ENCODE assay signal across 8 mouse cellular contexts in genomic region chr5:150232159-150233150, GRCm38 (mm10).
A peak's percentile ranks its signal among the peaks of the same experiment; 100 is the strongest.
DNase-seq lines count a peak whose midpoint lies in the region; ATAC-seq and TF ChIP-seq lines count a peak whose summit lies in the region.

No protein-coding gene starts in this region.

- no peak for TF ChIP-seq CTCF in forebrain, postnatal 0 days (IDR thresholded peaks at IDR 0.05; ENCODE audit: low read depth)
- peak; percentile 43 for TF ChIP-seq CTCF in lung, postnatal 0 days (IDR thresholded peaks at IDR 0.05)

- H3K4me2 ChIP-seq in forebrain, postnatal 0 days (ENCODE audit: low read depth) = peak overlapping the region; percentile 5; the same call in 1 of the 2 replicates
- 0 out of 2 replicates have a peak overlapping the region, but pooled peaks have one; percentile 14 for H3K4me2 ChIP-seq in intestine, embryonic 16.5 days (ENCODE audit: low read depth, low read length)
- H3K4me2 ChIP-seq in lung, postnatal 0 days (replicated peaks; ENCODE audit: low read depth, low read length) = no peak overlapping the region

- DNase-seq in kidney, adult 18-20 months = peak; percentile 11
- DNase-seq in kidney, adult 11 months = no peak
- DNase-seq in adrenal gland, postnatal 14 days = peak; percentile 65
- DNase-seq in forebrain, postnatal 0 days = peak; percentile 34
- DNase-seq in lung, postnatal 0 days (ENCODE audit: low spot score) = peak; percentile 39
- DNase-seq in retina, postnatal 7 days (ENCODE audit: low read depth, low spot score) = peak; percentile 42
- no peak for DNase-seq in urinary bladder, adult 18-20 months (ENCODE audit: low spot score in 2 of 2)

- no peaks in the 10 kb centered on the region for H3K36me3 ChIP-seq in forebrain, postnatal 0 days (ENCODE audit: insufficient read depth)
- no peaks in the 10 kb centered on the region for H3K36me3 ChIP-seq in intestine, embryonic 16.5 days (ENCODE audit: control insufficient read depth, insufficient read depth, low read length)
- no peaks in the 10 kb centered on the region for H3K36me3 ChIP-seq in lung, postnatal 0 days (ENCODE audit: insufficient read depth, low read length)

- ATAC-seq in forebrain, postnatal 0 days = peak; percentile 76
- ATAC-seq in intestine, embryonic 16.5 days = peak; percentile 62; the same call in 1 of the 2 replicates
- peak; percentile 59; the same call in 1 of the 2 replicates for ATAC-seq in lung, postnatal 0 days

- H3K4me3 ChIP-seq in forebrain, postnatal 0 days (ENCODE audit: low read depth, low read length) = no peak overlapping the region
- H3K4me3 ChIP-seq in intestine, embryonic 16.5 days (ENCODE audit: low read length) = no peak overlapping the region
- H3K4me3 ChIP-seq in lung, postnatal 0 days (ENCODE audit: low read depth, low read length) = no peak overlapping the region

- no peaks in the 10 kb centered on the region for H3K9me3 ChIP-seq in forebrain, postnatal 0 days (ENCODE audit: low read length)
- peaks cover 4% of the 10 kb centered on the region; the same call in 1 of the 2 replicates for H3K9me3 ChIP-seq in intestine, embryonic 16.5 days (ENCODE audit: control insufficient read depth, low read length)
- H3K9me3 ChIP-seq in lung, postnatal 0 days (ENCODE audit: low read length) = no peaks in the 10 kb centered on the region

- no peaks in the 10 kb centered on the region for H3K4me1 ChIP-seq in forebrain, postnatal 0 days (ENCODE audit: insufficient read depth)
- H3K4me1 ChIP-seq in intestine, embryonic 16.5 days (ENCODE audit: control insufficient read depth, insufficient read depth, low read length) = peaks cover 3% of the 10 kb centered on the region; the same call in 1 of the 2 replicates
- no peaks in the 10 kb centered on the region for H3K4me1 ChIP-seq in lung, postnatal 0 days (ENCODE audit: insufficient read depth, low read depth, low read length)

- no peak overlapping the region for H3K27ac ChIP-seq in forebrain, postnatal 0 days (ENCODE audit: low read depth, low read length)
- no peak overlapping the region for H3K27ac ChIP-seq in intestine, embryonic 16.5 days (ENCODE audit: low read length)
- no peak overlapping the region for H3K27ac ChIP-seq in lung, postnatal 0 days (ENCODE audit: low read length)

- no peaks in the 10 kb centered on the region for H3K27me3 ChIP-seq in forebrain, postnatal 0 days (ENCODE audit: insufficient read depth, low read length)
- no peaks in the 10 kb centered on the region for H3K27me3 ChIP-seq in intestine, embryonic 16.5 days (replicated peaks; ENCODE audit: control insufficient read depth, insufficient read depth, low read length)
- H3K27me3 ChIP-seq in lung, postnatal 0 days (replicated peaks; ENCODE audit: insufficient read depth, low read length) = no peaks in the 10 kb centered on the region

- 33% methylated on average over 18 of the region's 21 CpGs for WGBS in forebrain, postnatal 0 days
- WGBS in intestine, embryonic 16.5 days = 37% methylated on average over 18 of the region's 21 CpGs
- WGBS in lung, postnatal 0 days = 45% methylated on average over 15 of the region's 21 CpGs

- TF ChIP-seq EP300 in lung, postnatal 0 days (IDR thresholded peaks at IDR 0.05) = no peak

- H3K9ac ChIP-seq in forebrain, postnatal 0 days = no peak overlapping the region
- no peak overlapping the region for H3K9ac ChIP-seq in intestine, embryonic 16.5 days (ENCODE audit: low read depth, low read length)
- H3K9ac ChIP-seq in lung, postnatal 0 days (replicated peaks; ENCODE audit: low read depth) = no peak overlapping the region

Comparison
In these comparisons a context has a peak if more than half of its experiments do, and no peak if none do; other contexts are left out.
1. DNase-seq: peak in kidney, adult 18-20 months (single experiment), adrenal gland, postnatal 14 days (single experiment), forebrain, postnatal 0 days (single experiment), lung, postnatal 0 days (single experiment) and retina, postnatal 7 days (single experiment); none in kidney, adult 11 months (single experiment) and urinary bladder, adult 18-20 months (0 of 2).
2. Peak in every context shown above with its lines, with median percentiles within 50 percentile points of each other: ATAC-seq.